Mouse (Mus musculus): ENCODE measurements around the gene Bzw2. TPM values are rescaled to one million over a fixed set of nuclear protein-coding genes. Genes with fewer than 3 reads are reported as not detected.

Gene Bzw2
- polyA plus RNA-seq, 2 experiments from 2014 or later, result 170 to 178 TPM

- peak; percentile 78 for ATAC-seq
Observed at GRCm38 (mm10) chr12:36067538-36067937, 90.3 kb downstream of the Bzw2 start.

GRCm38 (mm10) chr12:36065911-36066310, 92.0 kb downstream of the Bzw2 start:
- no peak for ATAC-seq

- ATAC-seq, result peak; percentile 89
Observed at GRCm38 (mm10) chr12:36057699-36058098, 100.2 kb downstream of the Bzw2 start.

- ATAC-seq, result no peak
Observed at GRCm38 (mm10) chr12:36050276-36050675, 107.6 kb downstream of the Bzw2 start.

- no peak for ATAC-seq
Observed at GRCm38 (mm10) chr12:36047593-36047992, 110.3 kb downstream of the Bzw2 start.

- no peak for ATAC-seq
Observed at GRCm38 (mm10) chr12:36046196-36046595, 111.7 kb downstream of the Bzw2 start.

GRCm38 (mm10) chr12:36044691-36045090, 113.2 kb downstream of the Bzw2 start:
- no peak for ATAC-seq

- peak; percentile 83 for ATAC-seq
Observed at GRCm38 (mm10) chr12:36042348-36042778, 115.5 kb downstream of the Bzw2 start, which contains the start of gene Tspan13. TSS of gene Tspan13 (minus strand) at chr12:36042500.

Other genes starting within 250 kb of the Bzw2 start
- not detected for gene Agr3, start 232.5 kb downstream of the Bzw2 start, polyA plus RNA-seq (2017; shearing (Covaris generic))
- not detected for gene Agr2, start 165.2 kb downstream of the Bzw2 start, polyA plus RNA-seq (2017; shearing (Covaris generic))
- 100 to 1,000 TPM; 175 to 254 TPM for gene Tspan13, start 115.6 kb downstream of the Bzw2 start, polyA plus RNA-seq (2017; shearing (Covaris generic))
- 10 to 100 TPM; 38.5 to 41.6 TPM for gene Ankmy2, start 966 bp downstream of the Bzw2 start, polyA plus RNA-seq (2017; shearing (Covaris generic))
- not detected for gene Lrrc72, start 95.3 kb upstream of the Bzw2 start, polyA plus RNA-seq (2017; shearing (Covaris generic))
- 1 to 10 TPM; 1.4 to 5.1 TPM for gene Sostdc1, start 156.1 kb upstream of the Bzw2 start, polyA plus RNA-seq (2017; shearing (Covaris generic))
- 1 to 10 TPM in 1 of 2 experiments, under 1 TPM in 1; 0.98 to 1.4 TPM for gene Ispd, start 223.4 kb upstream of the Bzw2 start, polyA plus RNA-seq (2017; shearing (Covaris generic))
- not detected for gene D630036H23Rik, start 224.1 kb upstream of the Bzw2 start, polyA plus RNA-seq (2017; shearing (Covaris generic))

Data from activated CD4-positive, CD25-positive, alpha-beta regulatory T cell, adult 4 months (primary cell).